Mouse (Mus musculus) intestine, postnatal 0 days (tissue): Measurements from ENCODE around the gene Krt36. TPM values are rescaled to one million over a fixed set of nuclear protein-coding genes. Genes with fewer than 3 reads are reported as not detected.

ENCODE experiments used
- ATAC-seq: fragments of 200-750 bp; cut with Nextera tagmentation; 2 replicates; pipeline ENCODE4 v1.8.0; 2017; ENCODE audit warnings: mild to moderate bottlenecking, moderate TSS enrichment, moderate library complexity
- H3K27ac ChIP-seq: fragments of 300-500 bp; sonication (generic); 2 replicates; pipeline ENCODE4 v1.5.1; 2014; ENCODE audit warnings: mild to moderate bottlenecking, low read depth, low read length, moderate library complexity
- H3K27me3 ChIP-seq: fragments of 300-500 bp; sonication (generic); replicated peaks from 2 replicates; pipeline ENCODE4 v1.6.1; 2014; ENCODE audit warnings: low read length, mixed read lengths; ENCODE audit not compliant: control insufficient read depth, insufficient read depth
- H3K36me3 ChIP-seq: fragments of 300-500 bp; sonication (generic); 2 replicates; pipeline ENCODE4 v1.6.1; 2014; ENCODE audit warnings: mild to moderate bottlenecking, moderate library complexity; ENCODE audit not compliant: control insufficient read depth, insufficient read depth
- H3K4me1 ChIP-seq: fragments of 300-500 bp; sonication (generic); replicated peaks from 2 replicates; pipeline ENCODE4 v1.6.1; 2014; ENCODE audit warnings: antibody characterized with exemption, low read length, mixed read lengths; ENCODE audit not compliant: control insufficient read depth, insufficient read depth
- H3K4me2 ChIP-seq: fragments of 300-500 bp; sonication (generic); replicated peaks from 2 replicates; pipeline ENCODE4 v1.6.1; 2014; ENCODE audit warnings: low read depth, mild to moderate bottlenecking, moderate library complexity
- H3K4me3 ChIP-seq: fragments of 300-500 bp; sonication (generic); 2 replicates; pipeline ENCODE4 v1.5.1; 2014; ENCODE audit warnings: low read depth, low read length
- H3K9ac ChIP-seq: fragments of 300-500 bp; sonication (generic); 2 replicates; pipeline ENCODE4 v1.6.1; 2014; ENCODE audit warnings: mild to moderate bottlenecking, low read depth, low read length
- H3K9me3 ChIP-seq: fragments of 300-500 bp; sonication (generic); 2 replicates; pipeline ENCODE4 v1.6.1; 2016; ENCODE audit warnings: mixed run types; ENCODE audit not compliant: control insufficient read depth
- CTCF ChIP-seq: sonication (generic); IDR thresholded peaks from 2 replicates; pipeline ENCODE4 v1.5.1; 2016; ENCODE audit warnings: low read depth, mild to moderate bottlenecking, control low read depth, antibody characterized with exemption, moderate library complexity
- WGBS: fragments of 180-500 bp; shearing (Covaris S2); extraction: QIAGEN DNeasy Blood & Tissue Kit; methylation state at CpG from one replicate; pipeline ENCODE4 v1.1.7; 2014; 5-methylcytosine and 5-hydroxymethylcytosine counted together
- polyA plus RNA-seq: library from polyadenylated mRNA; unstranded; fragments of >200 nt; fragmentation: Nextera tagmentation; extraction: Ambion mirVana; gene quantifications from 2 replicates; pipeline ENCODE4 v1.2.1, GENCODE M21; 2015

The Krt36 gene
- 0.09 and 0.16 TPM in 2 replicates for polyA plus RNA-seq

DNA sequence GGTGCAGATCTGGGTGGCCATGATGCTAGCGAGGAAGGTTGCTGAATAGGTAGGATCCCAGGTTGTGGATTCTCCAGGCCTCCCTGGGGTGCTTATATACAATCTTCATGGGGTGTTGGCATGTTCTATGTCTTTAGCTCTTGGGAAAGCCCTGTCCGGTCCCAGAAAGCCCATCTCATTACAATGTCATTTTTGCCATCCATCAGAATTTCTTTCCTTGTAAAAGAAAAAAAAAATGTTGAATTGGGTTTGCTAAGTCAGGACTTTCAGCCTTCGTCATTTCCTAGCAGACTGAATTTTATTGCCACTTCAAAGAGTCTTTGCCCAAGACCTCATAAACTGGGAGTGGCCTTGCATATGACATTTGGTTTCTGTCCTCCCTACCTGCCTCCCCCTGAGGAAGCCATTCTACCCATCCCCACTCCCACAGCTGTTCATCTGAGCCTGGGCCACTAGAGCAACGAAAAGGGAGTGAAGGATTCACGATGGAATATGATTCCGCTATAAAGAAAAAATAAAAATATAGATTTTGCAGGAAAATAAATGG is at the start of gene Krt36:
Gene Krt36 (minus strand): TSS at position 51 of the 547 bp plus-strand sequence.
- H3K9me3 ChIP-seq, result no peaks in the 10 kb centered on the region
- H3K4me2 ChIP-seq, result no peak within 1 kb of the TSS
- no peak within 1 kb of the TSS for H3K4me3 ChIP-seq
- TF ChIP-seq CTCF, result no peak
- H3K27me3 ChIP-seq, result no peaks in the 10 kb centered on the region
- ATAC-seq, result no peak
- no peaks in the 10 kb centered on the region for H3K36me3 ChIP-seq
- H3K27ac ChIP-seq, result no peak within 1 kb of the TSS
- no peak within 1 kb of the TSS for H3K9ac ChIP-seq
- WGBS, result 62% methylated on average over 6 of the region's 6 CpGs
- no peaks in the 10 kb centered on the region for H3K4me1 ChIP-seq

DNA sequence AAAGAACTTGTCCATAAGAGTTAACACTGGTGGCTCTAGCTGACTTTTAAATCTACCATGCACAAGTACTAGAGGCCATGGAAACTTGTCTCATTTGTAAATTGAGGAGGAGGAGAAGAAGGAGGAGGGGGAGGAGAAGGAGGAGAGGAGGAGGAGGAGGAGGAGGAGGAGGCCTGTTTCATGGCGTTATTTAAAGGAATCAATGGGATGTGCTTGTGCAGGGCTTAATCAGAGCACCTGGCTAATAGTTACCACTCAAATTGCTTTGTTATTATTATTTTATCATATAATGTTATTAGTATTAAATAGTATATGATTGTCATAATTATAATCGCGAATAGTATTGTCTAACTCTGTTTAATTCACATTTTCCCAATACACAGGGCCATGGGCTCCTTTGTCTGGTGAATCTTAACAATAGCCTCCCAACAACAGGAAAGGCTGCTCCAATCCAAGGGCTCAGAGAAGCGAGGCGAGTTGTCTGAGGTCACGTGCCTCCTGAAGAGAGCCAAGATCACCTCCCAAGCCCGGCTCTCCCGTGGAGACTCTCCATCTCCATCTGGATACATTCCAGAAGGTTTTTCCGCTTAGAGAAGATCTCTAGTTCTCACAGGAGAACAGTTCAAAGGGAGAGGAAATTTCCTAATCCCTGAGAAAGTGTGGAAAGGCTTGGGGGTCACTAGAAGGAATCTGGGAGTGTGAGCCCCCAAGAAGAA is 43.3 kb upstream of the Krt36 start, which contains the start of gene Krt19:
Gene Krt19 (minus strand): TSS at position 51 of the 716 bp plus-strand sequence.
- Histone ChIP-seq H3K4me2 (no peak within 1 kb of the TSS), H3K27me3 (0 out of 2 replicates have a peak, but pooled peaks cover 4% of the 10 kb centered on the region), H3K9ac (no peak within 1 kb of the TSS), H3K36me3 (no peaks in the 10 kb centered on the region; the same call in 1 of the 2 replicates), H3K27ac (peak within 1 kb of the TSS; percentile 58), H3K4me3 (no peak within 1 kb of the TSS), H3K4me1 (peaks cover 14% of the 10 kb centered on the region; the same call in 1 of the 2 replicates), H3K9me3 (no peaks in the 10 kb centered on the region)
- WGBS, result 56% methylated on average over 9 of the region's 9 CpGs
- no peak for TF ChIP-seq CTCF
- no peak for ATAC-seq

DNA sequence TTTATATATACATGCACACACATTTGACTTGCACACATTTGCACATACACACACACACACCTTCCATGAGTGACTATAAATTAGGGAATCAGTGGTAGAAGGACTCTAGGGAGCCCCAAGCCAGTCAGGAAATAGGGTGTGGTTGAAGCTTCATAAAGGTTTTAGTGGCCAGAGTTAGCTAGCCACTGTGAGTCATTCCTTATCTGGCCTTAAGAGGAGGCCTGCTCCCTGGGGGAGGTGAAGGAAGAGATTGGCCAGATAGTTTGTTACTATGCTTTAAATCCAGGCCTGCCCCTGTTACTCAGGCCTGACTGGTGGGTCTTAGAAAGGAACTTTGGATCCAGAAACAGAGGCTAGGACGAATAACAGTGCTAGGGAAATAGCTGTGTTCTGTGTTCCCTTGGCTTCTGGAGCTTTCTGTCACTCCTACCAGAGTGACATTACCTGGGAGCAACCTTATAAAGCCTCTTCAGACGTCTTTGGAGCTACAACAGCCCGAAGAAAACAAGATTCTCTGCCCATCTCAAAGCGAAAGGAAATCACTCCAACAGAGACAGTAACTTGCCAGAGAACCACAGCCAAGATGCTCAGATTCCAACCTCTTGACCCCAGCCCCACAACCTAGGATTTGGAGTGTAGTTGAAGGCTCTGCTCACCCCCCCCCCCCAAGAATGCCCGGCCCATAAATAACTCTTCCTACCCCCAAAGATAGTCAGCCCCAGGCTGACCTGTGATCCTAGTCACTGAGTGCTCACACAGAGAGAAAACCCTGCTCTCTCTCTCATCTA is 42.3 kb upstream of the Krt36 start:
- H3K27me3 ChIP-seq, result 0 out of 2 replicates have a peak, but pooled peaks cover 4% of the 10 kb centered on the region
- H3K27ac ChIP-seq, result peak overlapping the region; percentile 58
- H3K9me3 ChIP-seq, result no peaks in the 10 kb centered on the region
- ATAC-seq, result peak; percentile 6; the same call in 1 of the 2 replicates
- H3K4me3 ChIP-seq, result no peak overlapping the region
- peaks cover 12% of the 10 kb centered on the region; the same call in 1 of the 2 replicates for H3K4me1 ChIP-seq
- no peak overlapping the region for H3K9ac ChIP-seq
- no peak for TF ChIP-seq CTCF
- WGBS, result 23% methylated on average over 5 of the region's 5 CpGs
- H3K36me3 ChIP-seq, result no peaks in the 10 kb centered on the region; the same call in 1 of the 2 replicates
- H3K4me2 ChIP-seq, result no peak overlapping the region

DNA sequence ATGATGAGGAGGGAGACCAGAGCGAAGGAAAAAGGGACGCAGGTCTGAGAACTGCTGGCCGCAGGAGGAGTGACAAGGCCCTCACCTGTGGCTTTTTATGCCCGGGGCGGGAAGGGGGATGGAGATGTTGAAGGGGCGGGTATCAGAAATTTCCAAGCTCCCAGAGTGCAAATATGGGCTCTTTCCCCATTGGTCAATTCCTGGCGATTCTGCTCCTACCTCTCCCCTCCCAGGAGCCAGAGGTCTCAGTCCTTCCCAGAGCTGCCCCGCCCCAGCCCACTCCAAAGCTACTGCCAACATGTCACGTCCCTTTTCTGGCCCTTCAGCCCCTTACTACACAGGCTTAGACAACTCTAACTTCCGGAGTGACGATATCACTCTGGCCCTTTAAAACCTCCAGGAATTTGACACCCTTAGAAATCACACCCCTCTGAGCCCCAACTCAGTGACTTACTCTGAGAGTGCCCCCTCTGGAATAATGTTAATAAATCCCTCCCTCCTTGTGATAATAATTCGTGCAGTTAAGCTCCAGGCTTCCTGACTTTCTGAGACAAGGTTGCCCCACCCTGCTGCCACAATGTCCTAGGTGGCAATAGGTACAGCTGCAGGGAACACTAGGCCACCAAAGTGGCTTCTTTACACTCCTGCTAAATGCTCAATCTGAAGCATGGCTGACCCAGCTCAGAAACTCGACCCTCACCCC is 40.6 kb upstream of the Krt36 start:
- Histone ChIP-seq H3K4me1 (peaks cover 7% of the 10 kb centered on the region; the same call in 1 of the 2 replicates), H3K36me3 (no peaks in the 10 kb centered on the region; the same call in 1 of the 2 replicates), H3K9ac (peak overlapping the region; percentile 62), H3K4me3 (peak overlapping the region; percentile 56), H3K4me2 (peak overlapping the region; percentile 70), H3K9me3 (no peaks in the 10 kb centered on the region), H3K27ac (peak overlapping the region; percentile 83), H3K27me3 (0 out of 2 replicates have a peak, but pooled peaks cover 4% of the 10 kb centered on the region)
- 2% methylated on average over 13 of the region's 13 CpGs for WGBS
- 0 out of 2 replicates have a peak, but pooled peaks have one; percentile 13 for TF ChIP-seq CTCF
- ATAC-seq, result peak; percentile 62

DNA sequence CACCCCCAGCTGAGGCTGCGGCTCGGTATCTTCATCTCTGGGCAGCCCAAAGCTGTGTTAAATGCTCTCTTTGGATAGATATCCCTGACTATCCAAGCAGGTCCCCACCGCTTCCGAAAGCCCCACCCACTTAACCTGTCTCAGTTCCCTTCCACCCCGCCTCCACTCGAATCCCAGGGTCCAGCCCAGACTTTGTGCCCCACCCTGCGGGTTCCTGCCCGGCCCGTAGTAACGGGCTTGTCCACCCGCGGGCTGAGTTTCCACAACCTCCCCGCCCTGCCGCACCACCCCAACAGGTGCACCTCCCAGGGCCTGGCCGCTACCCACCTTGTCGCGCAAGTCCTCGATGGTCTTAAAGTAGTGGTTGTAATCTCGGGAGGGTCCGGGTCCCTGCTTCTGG is 39.7 kb upstream of the Krt36 start:
- Histone ChIP-seq H3K9ac (peak overlapping the region; percentile 62), H3K4me3 (peak overlapping the region; percentile 56), H3K4me1 (peaks cover 7% of the 10 kb centered on the region; the same call in 1 of the 2 replicates), H3K36me3 (no peaks in the 10 kb centered on the region; the same call in 1 of the 2 replicates), H3K27ac (peak overlapping the region; percentile 83), H3K27me3 (0 out of 2 replicates have a peak, but pooled peaks cover 4% of the 10 kb centered on the region), H3K4me2 (peak overlapping the region; percentile 70), H3K9me3 (no peaks in the 10 kb centered on the region)
- TF ChIP-seq CTCF, result no peak
- 2% methylated on average over 20 of the region's 20 CpGs for WGBS
- ATAC-seq, result peak; percentile 20
